Comparison of ENCODE assay signal across 21 mouse cellular contexts in genomic region chr6:100160670-100161069, GRCm38 (mm10).
A peak's percentile ranks its signal among the peaks of the same experiment; 100 is the strongest.
DNase-seq lines count a peak whose midpoint lies in the region; ATAC-seq and TF ChIP-seq lines count a peak whose summit lies in the region.
"Had no signal": no experiment of that assay in that cellular context is flagged by ENCODE, and none has a peak within 500 bp of the region (broad histone marks: within the 10 kb centered on the region; RNA-seq: fewer than 3 reads in every experiment).

No protein-coding gene starts in this region.

- H3K4me3 ChIP-seq in cerebellum, adult 2 months (replicated peaks; ENCODE audit: insufficient read depth, low read depth, low read length): no peak overlapping the region
- H3K4me3 ChIP-seq in hindbrain, embryonic 10.5 days: no peak overlapping the region
- H3K4me3 ChIP-seq in hindbrain, embryonic 12.5 days: no peak overlapping the region
- H3K4me3 ChIP-seq: embryonic facial prominence, embryonic 10.5 days; forebrain, embryonic 13.5 days; heart, embryonic 13.5 days had no signal

- TF ChIP-seq POLR2A in cerebellum, adult 2 months (IDR thresholded peaks at IDR 0.05; ENCODE audit: borderline replicate concordance, insufficient read depth, low read length): no peak

- WGBS in cerebellum, adult 2 months: 89% methylated on average over 8 of the region's 8 CpGs
- WGBS in hindbrain, embryonic 10.5 days: 69% methylated on average over 8 of the region's 8 CpGs
- 50% methylated on average over 8 of the region's 8 CpGs for WGBS in hindbrain, embryonic 12.5 days

- no peaks in the 10 kb centered on the region for H3K27me3 ChIP-seq in cerebellum, adult 2 months (ENCODE audit: control insufficient read depth, insufficient read depth, low read length)
- peaks cover 67% of the 10 kb centered on the region for H3K27me3 ChIP-seq in hindbrain, embryonic 10.5 days (ENCODE audit: insufficient read depth, poor library complexity, severe bottlenecking)
- H3K27me3 ChIP-seq in hindbrain, embryonic 12.5 days: peaks cover 27% of the 10 kb centered on the region

- H3K9me3 ChIP-seq in hindbrain, embryonic 10.5 days: no peaks in the 10 kb centered on the region
- no peaks in the 10 kb centered on the region for H3K9me3 ChIP-seq in hindbrain, embryonic 12.5 days (replicated peaks)
- H3K9me3 ChIP-seq: embryonic facial prominence, embryonic 10.5 days; forebrain, embryonic 13.5 days; heart, embryonic 13.5 days had no signal

- TF ChIP-seq CTCF in cerebellum, adult 2 months (IDR thresholded peaks at IDR 0.05; ENCODE audit: borderline replicate concordance, insufficient read depth, low read depth, low read length): no peak

- no peak overlapping the region for H3K4me2 ChIP-seq in hindbrain, embryonic 12.5 days (replicated peaks)
- H3K4me2 ChIP-seq: forebrain, embryonic 13.5 days; heart, embryonic 13.5 days; hindbrain, embryonic 14.5 days had no signal

- peaks cover 19% of the 10 kb centered on the region for H3K4me1 ChIP-seq in cerebellum, adult 2 months (ENCODE audit: control insufficient read depth, insufficient read depth, low read length)
- H3K4me1 ChIP-seq in hindbrain, embryonic 10.5 days (replicated peaks): peaks cover 63% of the 10 kb centered on the region
- H3K4me1 ChIP-seq in hindbrain, embryonic 12.5 days: peaks cover 43% of the 10 kb centered on the region

- no peaks in the 10 kb centered on the region for H3K36me3 ChIP-seq in hindbrain, embryonic 10.5 days
- no peaks in the 10 kb centered on the region for H3K36me3 ChIP-seq in hindbrain, embryonic 12.5 days
- H3K36me3 ChIP-seq: embryonic facial prominence, embryonic 10.5 days; G1E; heart, embryonic 13.5 days had no signal

- no peak overlapping the region for H3K9ac ChIP-seq in hindbrain, embryonic 12.5 days
- H3K9ac ChIP-seq: forebrain, embryonic 13.5 days; heart, embryonic 13.5 days; hindbrain, embryonic 14.5 days had no signal

- DNase-seq in cerebellum, postnatal 10 days: peak; percentile 66 to 75
- DNase-seq in cerebellum, adult 2 months: no peak
- DNase-seq in hindbrain, embryonic 10.5 days (ENCODE audit: low spot score): no peak
- DNase-seq in lung, postnatal 36 days: peak; percentile 28
- DNase-seq in lung, postnatal 14 days: no peak
- DNase-seq in thymus, postnatal 25 days: no peak
- DNase-seq: adrenal gland, postnatal 10 days; B cell, adult 2 months; cerebellum, adult 11-12 months; cerebellum, adult 9-11 months; gastrocnemius, postnatal 36 days; heart, adult 11 months; heart, postnatal 36 days had no signal

- ATAC-seq in hindbrain, embryonic 12.5 days (ENCODE audit: low FRiP score): no peak
- ATAC-seq: CD4-positive, CD25-positive, alpha-beta regulatory T cell, adult 4 months; forebrain, embryonic 13.5 days; intestine, embryonic 16.5 days had no signal

- H3K27ac ChIP-seq in cerebellum, adult 2 months (ENCODE audit: insufficient read depth, low read length): no peak overlapping the region
- 0 out of 2 replicates have a peak overlapping the region, but pooled peaks have one; percentile 16 for H3K27ac ChIP-seq in hindbrain, embryonic 10.5 days
- no peak overlapping the region for H3K27ac ChIP-seq in hindbrain, embryonic 12.5 days
- H3K27ac ChIP-seq: embryonic facial prominence, embryonic 10.5 days; forebrain, embryonic 13.5 days; heart, embryonic 13.5 days; hindbrain, embryonic 14.5 days had no signal

Comparison
In these comparisons a context has a peak if more than half of its experiments do, and no peak if none do; other contexts are left out.
1. DNase-seq: peak in cerebellum, postnatal 10 days (2 of 2) and lung, postnatal 36 days (single experiment); none in cerebellum, adult 2 months (0 of 2), hindbrain, embryonic 10.5 days (single experiment), lung, postnatal 14 days (single experiment) and thymus, postnatal 25 days (single experiment).